Mouse (Mus musculus): ENCODE measurements around the gene Bbs9. TPM values are rescaled to one million over a fixed set of nuclear protein-coding genes. Genes with fewer than 3 reads are reported as not detected.
A peak's percentile ranks its signal among the peaks of the same experiment; 100 is the strongest.
"Not testable (repeated sequence)": the region's sequence is repeated elsewhere in the genome, so short reads cannot be mapped to it uniquely, and the experiment has no call there.

Gene Bbs9
- total and polyA plus RNA-seq, 2 experiments from 2014 or later = 22.6 to 40.0 TPM

DNA sequence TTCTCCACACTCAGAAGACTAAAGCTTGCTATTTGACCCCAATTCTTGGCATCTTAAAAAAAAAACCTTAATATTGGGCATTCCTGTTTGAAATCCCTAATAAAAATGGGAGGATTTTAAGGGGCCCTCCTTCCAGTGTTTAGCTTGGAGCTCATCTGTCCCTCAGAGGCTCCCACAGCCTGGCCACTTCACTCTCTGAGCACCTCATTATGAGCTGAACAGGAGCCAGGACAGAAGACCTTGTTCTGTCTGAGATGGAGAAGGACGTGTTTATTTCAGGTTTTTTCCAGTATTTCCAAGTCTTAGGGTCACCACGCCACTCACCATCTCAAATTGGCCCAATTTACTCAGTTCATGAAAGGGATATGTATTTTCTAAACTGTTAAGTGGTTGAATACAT is 370.5 kb downstream of the Bbs9 start:
- Histone ChIP-seq H3K36me3 (ENCODE audit: insufficient read depth, low read length) (no peaks in the 10 kb centered on the region), H3K4me1 (ENCODE audit: insufficient read depth, low read length) (no peaks in the 10 kb centered on the region), H3K4me3 (ENCODE audit: low read depth, low read length) (no peak overlapping the region), H3K4me2 (ENCODE audit: low read depth, low read length, poor library complexity, severe bottlenecking) (no peak overlapping the region), H3K27ac (ENCODE audit: low read depth, low read length) (no peak overlapping the region), H3K9ac (replicated peaks; ENCODE audit: low read length, poor library complexity, severe bottlenecking) (no peak overlapping the region), H3K27me3 (ENCODE audit: insufficient read depth, low read length) (no peaks in the 10 kb centered on the region), H3K9me3 (ENCODE audit: low read length) (no peaks in the 10 kb centered on the region)
- DNase-seq (ENCODE audit: low spot score) (no peak), ATAC-seq (ENCODE audit: low FRiP score) (no peak)
- TF ChIP-seq CTCF (IDR thresholded peaks at IDR 0.05) = no peak
- WGBS = 96% methylated on average over 2 of the region's 2 CpGs

DNA sequence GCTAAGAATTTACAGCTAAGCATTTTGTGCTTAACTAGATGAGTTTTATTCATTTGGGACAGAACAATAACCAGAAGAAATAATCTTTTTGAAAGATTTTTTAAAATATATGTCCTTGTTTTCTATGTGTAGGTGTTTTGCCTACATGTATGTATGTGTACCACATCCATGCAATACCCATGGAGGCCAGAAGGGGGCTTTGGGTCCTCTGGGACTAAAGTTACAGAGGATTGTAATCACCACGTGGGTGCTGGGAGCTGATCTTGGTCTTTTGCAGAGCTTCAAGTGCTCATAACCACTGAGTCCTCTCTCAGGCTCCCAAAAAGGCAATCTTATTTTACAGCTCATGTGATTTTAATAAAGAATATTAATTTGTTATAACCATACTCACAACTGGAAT is 371.3 kb downstream of the Bbs9 start:
- Histone ChIP-seq H3K27me3 (ENCODE audit: insufficient read depth, low read length) (no peaks in the 10 kb centered on the region), H3K9me3 (ENCODE audit: low read length) (no peaks in the 10 kb centered on the region), H3K27ac (ENCODE audit: low read depth, low read length) (no peak overlapping the region), H3K4me1 (ENCODE audit: insufficient read depth, low read length) (no peaks in the 10 kb centered on the region), H3K36me3 (ENCODE audit: insufficient read depth, low read length) (no peaks in the 10 kb centered on the region), H3K9ac (replicated peaks; ENCODE audit: low read length, poor library complexity, severe bottlenecking) (no peak overlapping the region), H3K4me3 (ENCODE audit: low read depth, low read length) (no peak overlapping the region), H3K4me2 (ENCODE audit: low read depth, low read length, poor library complexity, severe bottlenecking) (no peak overlapping the region)
- no peak for DNase-seq (ENCODE audit: low spot score)
- 79% methylated on average over 1 of the region's 1 CpGs for WGBS
- TF ChIP-seq CTCF (IDR thresholded peaks at IDR 0.05) = peak; percentile 24; the same call in 1 of the 2 replicates
- ATAC-seq (ENCODE audit: low FRiP score) = no peak

DNA sequence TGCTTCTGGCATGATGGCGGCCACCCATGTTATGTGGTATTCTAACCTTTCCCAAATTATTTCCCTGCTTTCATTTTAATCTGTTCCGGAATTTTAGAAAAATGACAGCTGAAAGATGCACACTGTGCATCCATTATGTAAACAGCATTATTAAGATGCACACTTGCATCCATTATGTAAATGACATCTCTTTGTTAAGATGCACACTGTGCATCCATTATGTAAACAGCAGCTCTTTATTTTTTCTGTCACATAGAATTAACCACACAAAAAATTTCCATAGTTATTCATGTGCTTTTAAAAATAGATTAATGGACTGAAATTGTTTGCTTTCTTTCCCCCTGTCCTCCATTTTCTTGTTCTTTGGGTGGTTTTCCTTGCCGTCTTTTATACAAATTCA is 373.3 kb downstream of the Bbs9 start:
- no peaks in the 10 kb centered on the region for H3K36me3 ChIP-seq (ENCODE audit: insufficient read depth, low read length)
- TF ChIP-seq CTCF (IDR thresholded peaks at IDR 0.05) = no peak
- H3K27ac ChIP-seq (ENCODE audit: low read depth, low read length) = no peak overlapping the region
- no peak overlapping the region for H3K4me3 ChIP-seq (ENCODE audit: low read depth, low read length)
- no peaks in the 10 kb centered on the region for H3K4me1 ChIP-seq (ENCODE audit: insufficient read depth, low read length)
- 44% methylated on average over 3 of the region's 3 CpGs for WGBS
- H3K4me2 ChIP-seq (ENCODE audit: low read depth, low read length, poor library complexity, severe bottlenecking) = no peak overlapping the region
- no peaks in the 10 kb centered on the region for H3K9me3 ChIP-seq (ENCODE audit: low read length)
- no peaks in the 10 kb centered on the region for H3K27me3 ChIP-seq (ENCODE audit: insufficient read depth, low read length)
- no peak overlapping the region for H3K9ac ChIP-seq (replicated peaks; ENCODE audit: low read length, poor library complexity, severe bottlenecking)
- ATAC-seq (ENCODE audit: low FRiP score) = no peak
- DNase-seq (ENCODE audit: low spot score) = no peak

DNA sequence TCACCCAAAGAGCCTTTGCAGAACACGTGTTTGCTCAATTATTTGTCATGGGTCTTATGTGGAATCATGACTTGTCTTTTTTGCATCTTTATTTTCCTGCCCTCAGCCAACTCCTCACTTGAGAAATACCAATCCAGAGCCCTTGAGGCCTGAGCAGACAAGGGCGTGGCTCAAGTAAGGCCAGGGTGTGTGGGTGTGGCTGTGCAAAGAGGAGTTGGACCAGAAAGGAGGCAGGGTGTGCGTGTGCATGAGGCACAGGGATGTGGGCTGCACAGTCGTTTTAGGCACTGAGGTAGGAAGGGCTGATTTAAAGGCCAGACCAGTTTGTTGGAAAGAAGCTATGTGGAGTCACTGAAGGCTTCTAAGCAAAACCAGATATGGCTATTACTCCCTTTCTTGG is 373.7 kb downstream of the Bbs9 start:
- 60% methylated on average over 4 of the region's 4 CpGs for WGBS

DNA sequence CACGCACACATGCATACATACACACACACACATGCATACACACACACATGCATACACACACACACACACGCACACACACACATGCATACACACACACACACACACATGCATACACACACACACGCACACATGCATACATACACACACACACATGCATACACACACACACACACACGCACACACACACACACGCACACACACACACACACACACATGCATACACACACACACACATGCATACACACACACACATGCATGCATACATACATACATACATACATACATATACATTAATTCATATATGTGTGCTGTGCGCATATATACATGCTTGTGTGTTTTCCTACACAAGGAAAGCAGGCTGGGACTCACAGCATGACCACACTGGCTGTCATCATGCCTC is 393.6 kb downstream of the Bbs9 start:
- H3K4me1 ChIP-seq (ENCODE audit: insufficient read depth, low read length); H3K9ac ChIP-seq (replicated peaks; ENCODE audit: low read length, poor library complexity, severe bottlenecking); H3K9me3 ChIP-seq (ENCODE audit: low read length); H3K36me3 ChIP-seq (ENCODE audit: insufficient read depth, low read length); DNase-seq (ENCODE audit: low spot score); H3K27me3 ChIP-seq (ENCODE audit: insufficient read depth, low read length); H3K4me2 ChIP-seq (ENCODE audit: low read depth, low read length, poor library complexity, severe bottlenecking); H3K4me3 ChIP-seq (ENCODE audit: low read depth, low read length); ATAC-seq (ENCODE audit: low FRiP score); H3K27ac ChIP-seq (ENCODE audit: low read depth, low read length): not testable (repeated sequence)
- over 99% methylated on average over 4 of the region's 6 CpGs for WGBS

More for the DNA sequence above, 373.7 kb downstream of the Bbs9 start:
- ATAC-seq (ENCODE audit: low FRiP score) (no peak), DNase-seq (ENCODE audit: low spot score) (no peak)
- Histone ChIP-seq H3K4me1 (ENCODE audit: insufficient read depth, low read length) (no peaks in the 10 kb centered on the region), H3K4me2 (ENCODE audit: low read depth, low read length, poor library complexity, severe bottlenecking) (no peak overlapping the region), H3K27ac (ENCODE audit: low read depth, low read length) (no peak overlapping the region), H3K9ac (replicated peaks; ENCODE audit: low read length, poor library complexity, severe bottlenecking) (no peak overlapping the region), H3K27me3 (ENCODE audit: insufficient read depth, low read length) (no peaks in the 10 kb centered on the region), H3K36me3 (ENCODE audit: insufficient read depth, low read length) (no peaks in the 10 kb centered on the region), H3K9me3 (ENCODE audit: low read length) (no peaks in the 10 kb centered on the region), H3K4me3 (ENCODE audit: low read depth, low read length) (no peak overlapping the region)
- TF ChIP-seq CTCF (IDR thresholded peaks at IDR 0.05) = no peak

DNA sequence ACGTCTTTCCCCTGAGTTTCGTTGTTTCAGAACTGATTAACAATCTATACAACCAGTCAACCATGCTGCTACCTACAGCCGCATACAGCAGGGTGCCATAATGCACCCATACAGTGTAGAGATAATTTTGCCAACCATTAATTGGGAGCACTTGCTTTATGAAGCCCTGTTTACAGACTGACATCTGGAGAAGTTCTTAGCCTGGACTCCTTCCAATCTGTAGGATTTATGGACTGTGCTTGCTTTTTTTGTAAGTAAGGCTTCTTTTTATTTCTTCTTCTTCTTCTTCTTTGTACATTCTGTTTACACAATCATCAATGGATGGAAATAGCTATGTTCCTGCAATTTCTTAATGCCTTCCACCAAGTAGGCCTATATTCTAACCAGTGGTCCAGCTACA is 395.1 kb downstream of the Bbs9 start:
- no peak for DNase-seq (ENCODE audit: low spot score)
- no peaks in the 10 kb centered on the region for H3K4me1 ChIP-seq (ENCODE audit: insufficient read depth, low read length)

More for the DNA sequence above, 395.1 kb downstream of the Bbs9 start:
- Histone ChIP-seq H3K4me2 (ENCODE audit: low read depth, low read length, poor library complexity, severe bottlenecking) (no peak overlapping the region), H3K9ac (replicated peaks; ENCODE audit: low read length, poor library complexity, severe bottlenecking) (no peak overlapping the region), H3K4me3 (ENCODE audit: low read depth, low read length) (no peak overlapping the region), H3K27me3 (ENCODE audit: insufficient read depth, low read length) (no peaks in the 10 kb centered on the region), H3K9me3 (ENCODE audit: low read length) (no peaks in the 10 kb centered on the region), H3K36me3 (ENCODE audit: insufficient read depth, low read length) (no peaks in the 10 kb centered on the region), H3K27ac (ENCODE audit: low read depth, low read length) (no peak overlapping the region)
- no peak for ATAC-seq (ENCODE audit: low FRiP score)
- TF ChIP-seq CTCF (IDR thresholded peaks at IDR 0.05) = no peak
- 77% methylated on average over 3 of the region's 3 CpGs for WGBS
